Mouse (Mus musculus) spleen, postnatal 14 days (tissue): ENCODE results near the gene Unc80.
"Not testable (repeated sequence)": the region's sequence is repeated elsewhere in the genome, so short reads cannot be mapped to it uniquely, and the experiment has no call there.

Source experiments
- DNase-seq, 2 experiments: peaks; one replicate each; pipeline ENCODE4 v3.0.0; 2021 to 2022; ENCODE audit warnings: low spot score in 2 of 2

Gene Unc80

GRCm38 (mm10) chr1:66617188-66617587 lies 149.0 kb downstream of the Unc80 start:
- no peak for DNase-seq

GRCm38 (mm10) chr1:66638177-66638576 lies 170.0 kb downstream of the Unc80 start:
- DNase-seq: no peak

GRCm38 (mm10) chr1:66646894-66647293 lies 178.7 kb downstream of the Unc80 start:
- no peak for DNase-seq

- DNase-seq: no peak
These were observed 181.4 kb downstream of the Unc80 start for GRCm38 (mm10) chr1:66649568-66649967.

- no peak for DNase-seq
These were observed 181.8 kb downstream of the Unc80 start for GRCm38 (mm10) chr1:66650006-66650405.

GRCm38 (mm10) chr1:66655119-66655746 lies 187.1 kb downstream of the Unc80 start:
- no peak for DNase-seq

- no peak for DNase-seq
These were observed 187.6 kb downstream of the Unc80 start for GRCm38 (mm10) chr1:66655747-66656119.

GRCm38 (mm10) chr1:66671475-66671874 lies 203.3 kb downstream of the Unc80 start:
- no peak for DNase-seq

- DNase-seq: no peak
These were observed 204.6 kb downstream of the Unc80 start for GRCm38 (mm10) chr1:66672812-66673211.

GRCm38 (mm10) chr1:66677928-66678327 lies 209.8 kb downstream of the Unc80 start:
- no peak for DNase-seq

- DNase-seq: no peak
These were observed 210.5 kb downstream of the Unc80 start for GRCm38 (mm10) chr1:66678662-66679061.

GRCm38 (mm10) chr1:66682974-66683373 lies 214.8 kb downstream of the Unc80 start:
- no peak for DNase-seq

GRCm38 (mm10) chr1:66691772-66692171 lies 223.6 kb downstream of the Unc80 start:
- no peak for DNase-seq

- DNase-seq: no peak
These were observed 224.1 kb downstream of the Unc80 start for GRCm38 (mm10) chr1:66692308-66692707.

GRCm38 (mm10) chr1:66692780-66693392 lies 224.7 kb downstream of the Unc80 start:
- no peak for DNase-seq

GRCm38 (mm10) chr1:66694266-66694665 lies 226.1 kb downstream of the Unc80 start:
- DNase-seq: no peak

GRCm38 (mm10) chr1:66695296-66695695 lies 227.1 kb downstream of the Unc80 start:
- no peak for DNase-seq

- DNase-seq: not testable (repeated sequence)
These were observed 231.5 kb downstream of the Unc80 start for GRCm38 (mm10) chr1:66699630-66700029.

GRCm38 (mm10) chr1:66700149-66700692 lies 232.1 kb downstream of the Unc80 start:
- DNase-seq: no peak

- DNase-seq: peak; percentile 83 to 88
These were observed 232.8 kb downstream of the Unc80 start, which contains the start of gene Rpe for GRCm38 (mm10) chr1:66700693-66701575. TSS of gene Rpe (plus strand) at chr1:66700831.

GRCm38 (mm10) chr1:66701576-66701940 lies 233.4 kb downstream of the Unc80 start:
- DNase-seq: no peak

GRCm38 (mm10) chr1:66702623-66703345 lies 234.6 kb downstream of the Unc80 start:
- DNase-seq: no peak
